Mouse (Mus musculus): ENCODE measurements at regions not wholly inside any gene's neighbourhood (a gene's known extent, or its start where the extent isn't known, plus 50 kb on each side); places are given as distances from the start of the nearest gene placed in this dataset.

DNA sequence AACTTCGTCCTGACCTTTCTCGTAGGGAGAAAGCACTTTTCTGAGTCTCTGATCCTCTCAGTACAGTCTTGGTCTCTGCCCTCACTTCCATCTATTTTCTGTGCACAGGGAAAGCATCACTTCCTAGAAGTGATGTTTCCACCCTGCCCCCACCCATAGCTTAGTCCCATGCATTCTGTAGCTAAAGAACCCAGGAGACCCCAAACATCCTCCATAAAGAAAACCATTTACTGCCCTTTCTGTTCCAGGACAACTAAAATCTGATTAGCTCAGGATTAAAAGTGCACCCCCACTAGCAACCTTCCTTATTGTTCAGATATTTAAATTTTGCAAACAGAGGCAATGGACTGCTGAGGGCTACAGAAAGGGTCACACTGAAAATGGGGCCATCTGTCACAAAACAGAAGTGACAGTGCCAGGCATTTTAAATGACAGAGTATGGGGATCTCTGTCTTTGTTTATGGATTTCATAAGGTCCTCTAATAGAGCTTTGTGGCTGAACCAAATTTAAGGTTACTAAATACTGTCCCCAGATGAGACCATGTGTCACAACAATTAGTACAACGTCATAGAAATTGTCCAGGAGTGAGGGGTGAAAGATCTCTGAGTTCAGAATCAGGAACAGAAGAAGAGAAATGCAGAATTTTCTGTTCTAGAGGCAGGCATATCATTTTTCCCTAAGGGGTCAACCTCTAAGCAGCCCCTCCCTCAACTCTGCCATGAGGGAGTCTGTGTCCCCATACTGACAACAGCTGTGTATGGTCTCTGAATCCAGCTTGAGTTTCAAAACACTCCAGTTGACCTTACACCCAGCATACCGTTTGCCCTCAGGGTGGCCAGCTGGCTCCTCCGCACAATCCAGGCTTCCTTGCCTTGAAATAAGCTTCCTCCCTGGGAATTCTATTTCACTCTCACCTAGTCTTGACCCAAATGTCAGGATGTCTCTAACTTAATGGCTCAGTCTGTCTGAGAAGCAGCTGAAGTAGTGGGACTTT is 87.2 kb upstream of the Cul1 start:
- TF ChIP-seq EP300 (IDR thresholded peaks at IDR 0.05; ENCODE audit: low read depth) (no peak), CTCF (IDR thresholded peaks at IDR 0.05; ENCODE audit: low read depth) (no peak)
